Mouse (Mus musculus): ENCODE measurements around the gene Ankrd13d. TPM values are rescaled to one million over a fixed set of nuclear protein-coding genes. Genes with fewer than 3 reads are reported as not detected.

Gene Ankrd13d
- polyA plus RNA-seq (2015; fragmentation: Nextera tagmentation; extraction: Ambion mirVana) = 85.0 and 93.2 TPM in 2 replicates

DNA sequence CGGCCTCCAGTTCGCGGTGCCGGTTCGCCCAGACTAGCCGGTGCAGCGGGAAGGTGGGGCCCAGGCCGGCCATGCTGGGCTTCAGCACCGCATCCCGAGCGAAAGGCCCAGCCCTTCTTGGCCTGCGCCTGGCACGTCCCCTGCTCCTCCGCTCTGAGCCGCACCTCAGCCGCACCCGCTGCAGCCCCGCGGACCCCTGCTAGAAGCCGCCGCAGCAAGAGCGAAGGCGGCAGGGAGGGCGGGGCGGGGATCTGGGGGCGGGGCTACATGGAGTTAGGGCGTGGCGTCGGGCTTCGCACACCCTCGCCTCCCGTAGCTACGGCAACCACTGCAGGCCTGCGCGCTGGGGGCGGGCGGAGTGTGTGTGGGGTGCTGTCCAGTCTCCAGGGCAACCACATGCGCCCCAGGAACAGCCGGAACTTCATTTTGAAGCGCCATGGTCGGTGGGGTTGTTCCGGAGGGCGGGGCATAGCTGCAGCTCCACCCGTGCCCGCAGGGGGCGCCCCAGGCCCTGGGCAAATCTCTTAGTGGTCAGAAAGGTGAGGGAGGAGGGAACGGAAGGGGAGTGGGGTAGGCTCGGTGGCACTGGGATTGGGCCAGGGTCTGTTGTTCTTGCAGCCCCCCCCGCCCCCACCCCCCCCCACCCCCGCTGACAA is at the start of gene Ankrd13d:
Gene Ankrd13d (minus strand): TSS at position 240 of the 656 bp plus-strand sequence.

DNA sequence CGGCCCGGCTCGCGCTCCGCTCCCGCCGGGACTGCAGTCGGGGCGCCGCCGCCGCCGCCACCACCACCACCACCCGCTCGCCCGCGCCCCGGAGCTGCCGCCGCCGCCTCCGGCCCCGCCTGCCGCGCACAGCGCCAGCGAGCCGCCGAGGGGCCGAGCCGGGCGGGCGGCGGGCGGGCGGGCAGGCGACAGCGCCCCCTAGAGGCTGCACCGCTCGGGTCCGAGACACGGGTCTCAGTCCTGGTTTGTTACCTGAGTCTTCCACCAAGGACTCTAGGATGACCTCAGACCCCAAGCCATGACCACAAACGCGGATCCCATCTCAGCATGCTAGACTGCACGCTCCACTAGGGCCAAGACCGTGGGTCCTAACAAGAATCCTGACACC is 23.2 kb upstream of the Ankrd13d start, which contains the start of gene Grk2:
Gene Grk2 (minus strand): TSS at position 33 of the 388 bp plus-strand sequence.

DNA sequence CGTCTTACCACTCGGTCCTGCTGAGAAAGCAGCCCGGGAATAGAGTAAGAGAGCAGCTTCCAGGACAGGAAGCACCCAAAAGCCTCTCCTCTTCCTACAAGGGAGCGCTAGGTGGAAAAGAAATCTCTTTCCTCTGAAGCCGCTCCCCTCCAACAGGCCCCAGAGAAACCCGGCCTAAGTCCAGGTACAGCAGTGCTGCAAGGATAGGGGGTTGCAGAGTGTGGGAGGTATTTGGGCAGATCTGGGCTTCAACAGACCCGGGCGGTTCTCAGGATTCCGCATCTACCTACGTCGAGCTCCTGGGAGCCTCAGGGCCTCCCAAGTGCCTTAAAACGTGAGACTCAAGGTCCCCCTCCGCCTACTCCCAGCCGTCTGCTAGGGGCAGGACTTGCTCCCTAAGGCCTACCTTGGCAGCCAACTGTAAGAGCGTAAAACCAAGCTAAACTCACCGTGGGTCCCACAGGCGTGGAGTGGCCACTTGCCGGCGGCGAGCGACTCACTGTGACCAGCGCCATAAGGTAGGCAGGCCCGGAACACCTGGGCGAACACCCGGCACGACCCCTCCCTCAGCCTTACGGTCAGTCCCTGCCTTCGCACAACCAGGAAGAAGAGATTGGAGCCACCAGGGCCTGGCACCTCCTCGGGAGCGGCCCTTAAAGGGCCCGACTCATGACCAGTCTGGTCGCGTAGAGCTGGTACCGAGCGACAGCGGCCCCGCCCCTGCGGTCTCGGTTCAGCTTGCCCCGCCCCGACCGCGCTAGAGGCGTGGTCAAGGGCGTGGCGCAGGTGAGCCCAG is 14.2 kb downstream of the Ankrd13d start, which contains the start of gene Ssh3:
Gene Ssh3 (minus strand): TSS at position 615 of the 796 bp plus-strand sequence.

DNA sequence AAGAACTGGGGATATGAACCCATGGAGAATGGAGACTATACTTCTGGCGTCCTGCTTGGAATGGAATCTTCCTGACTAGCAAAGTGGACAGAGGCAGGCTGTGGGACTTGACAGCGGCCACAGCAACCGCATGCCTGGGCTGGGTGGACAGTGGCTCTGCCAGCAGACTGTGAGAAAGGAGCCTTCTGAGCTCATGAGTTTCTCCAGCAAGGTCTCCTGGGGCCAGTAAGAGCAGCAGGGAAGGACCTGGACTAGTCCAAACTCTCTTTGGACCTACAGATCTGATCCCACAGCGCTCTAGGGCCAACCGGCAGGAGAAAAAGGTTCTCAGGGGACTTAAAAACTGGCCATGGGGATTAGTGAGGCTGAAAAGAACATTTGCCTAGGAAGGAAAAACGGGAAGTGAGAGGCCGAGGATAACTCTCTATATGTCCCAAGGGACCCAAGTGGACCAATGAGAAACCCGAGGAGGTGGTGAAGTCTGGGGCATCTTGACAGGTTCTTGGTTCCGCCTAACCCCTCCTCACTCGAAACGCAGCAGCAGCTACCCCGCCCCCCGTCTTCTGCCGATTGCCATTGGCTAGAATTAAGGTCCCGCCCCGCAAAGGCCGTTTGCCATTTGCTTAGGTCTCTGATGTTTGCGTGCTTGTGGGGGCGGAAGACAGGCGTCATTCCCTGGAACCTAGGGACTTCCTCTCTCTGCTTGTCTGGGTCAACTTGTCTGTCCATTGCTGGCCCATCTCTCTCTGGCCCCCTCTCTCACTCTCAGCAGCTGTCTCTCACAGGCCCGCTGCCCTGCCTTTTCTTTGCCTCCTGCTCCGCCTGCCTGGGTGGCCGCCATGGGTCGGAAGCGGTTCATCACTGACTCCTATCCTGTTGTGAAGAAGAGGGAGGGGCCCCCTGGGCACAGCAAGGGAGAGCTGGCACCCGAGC is 51.4 kb downstream of the Ankrd13d start, which contains the start of gene Pold4:
Gene Pold4 (plus strand): TSS at position 647 of the 933 bp plus-strand sequence.

Small RNAs within 50 kb of the gene (microRNA-seq; reads per million reads assigned to microRNA genes)
- 0.87 reads per million for gene Mir6985

Other genes starting within 250 kb of the Ankrd13d start
- 590 and 603 TPM in 2 replicates for gene Gstp1, start 245.2 kb downstream of the Ankrd13d start, polyA plus RNA-seq (2015; fragmentation: Nextera tagmentation; extraction: Ambion mirVana)
- gene Gstp2, start 237.1 kb downstream of the Ankrd13d start, polyA plus RNA-seq (2015; fragmentation: Nextera tagmentation; extraction: Ambion mirVana) = 0.48 and 2.7 TPM in 2 replicates
- gene Gstp3, start 223.6 kb downstream of the Ankrd13d start, polyA plus RNA-seq (2015; fragmentation: Nextera tagmentation; extraction: Ambion mirVana) = not detected in 2 replicates
- gene Cabp2, start 201.6 kb downstream of the Ankrd13d start, polyA plus RNA-seq (2015; fragmentation: Nextera tagmentation; extraction: Ambion mirVana) = not detected in 2 replicates
- 74.2 and 77.2 TPM in 2 replicates for gene Cdk2ap2, start 186.0 kb downstream of the Ankrd13d start, polyA plus RNA-seq (2015; fragmentation: Nextera tagmentation; extraction: Ambion mirVana)
- gene Pitpnm1, start 183.1 kb downstream of the Ankrd13d start, polyA plus RNA-seq (2015; fragmentation: Nextera tagmentation; extraction: Ambion mirVana) = 90.8 and 110 TPM in 2 replicates
- gene Aip, start 157.3 kb downstream of the Ankrd13d start, polyA plus RNA-seq (2015; fragmentation: Nextera tagmentation; extraction: Ambion mirVana) = 103 and 106 TPM in 2 replicates
- not detected in 2 replicates for gene Gpr152, start 143.3 kb downstream of the Ankrd13d start, polyA plus RNA-seq (2015; fragmentation: Nextera tagmentation; extraction: Ambion mirVana)
- 0.26 and 0.76 TPM in 2 replicates for gene Cabp4, start 139.1 kb downstream of the Ankrd13d start, polyA plus RNA-seq (2015; fragmentation: Nextera tagmentation; extraction: Ambion mirVana)
- gene Coro1b, start 134.5 kb downstream of the Ankrd13d start, polyA plus RNA-seq (2015; fragmentation: Nextera tagmentation; extraction: Ambion mirVana) = 94.3 and 112 TPM in 2 replicates
- 0.70 TPM in 1 of 2 replicates, not detected in the other for gene Ptprcap, start 129.5 kb downstream of the Ankrd13d start, polyA plus RNA-seq (2015; fragmentation: Nextera tagmentation; extraction: Ambion mirVana)
- gene Rps6kb2, start 119.8 kb downstream of the Ankrd13d start, polyA plus RNA-seq (2015; fragmentation: Nextera tagmentation; extraction: Ambion mirVana) = 41.9 and 53.4 TPM in 2 replicates
- gene Carns1, start 107.7 kb downstream of the Ankrd13d start, polyA plus RNA-seq (2015; fragmentation: Nextera tagmentation; extraction: Ambion mirVana) = 6.2 and 6.6 TPM in 2 replicates
- 1.2 and 1.6 TPM in 2 replicates for gene Tbc1d10c, start 91.9 kb downstream of the Ankrd13d start, polyA plus RNA-seq (2015; fragmentation: Nextera tagmentation; extraction: Ambion mirVana)
- gene Ppp1ca, start 91.1 kb downstream of the Ankrd13d start, polyA plus RNA-seq (2015; fragmentation: Nextera tagmentation; extraction: Ambion mirVana) = 572 and 576 TPM in 2 replicates
- 14.9 and 15.7 TPM in 2 replicates for gene Rad9a, start 81.5 kb downstream of the Ankrd13d start, polyA plus RNA-seq (2015; fragmentation: Nextera tagmentation; extraction: Ambion mirVana)
- gene Clcf1, start 68.9 kb downstream of the Ankrd13d start, polyA plus RNA-seq (2015; fragmentation: Nextera tagmentation; extraction: Ambion mirVana) = 1.2 and 1.3 TPM in 2 replicates
- gene AC109138.7, start 68.8 kb downstream of the Ankrd13d start, polyA plus RNA-seq (2015; fragmentation: Nextera tagmentation; extraction: Ambion mirVana) = not detected in 2 replicates
- 32.9 and 33.0 TPM in 2 replicates for gene Pold4, start 51.2 kb downstream of the Ankrd13d start, polyA plus RNA-seq (2015; fragmentation: Nextera tagmentation; extraction: Ambion mirVana)
- gene Ssh3, start 14.0 kb downstream of the Ankrd13d start, polyA plus RNA-seq (2015; fragmentation: Nextera tagmentation; extraction: Ambion mirVana) = 18.8 and 24.1 TPM in 2 replicates
- gene Grk2, start 23.1 kb upstream of the Ankrd13d start, polyA plus RNA-seq (2015; fragmentation: Nextera tagmentation; extraction: Ambion mirVana) = 37.0 and 46.2 TPM in 2 replicates
- gene Kdm2a, start 115.1 kb upstream of the Ankrd13d start, polyA plus RNA-seq (2015; fragmentation: Nextera tagmentation; extraction: Ambion mirVana) = 21.2 and 22.8 TPM in 2 replicates
- 5.2 and 10.4 TPM in 2 replicates for gene Rhod, start 156.3 kb upstream of the Ankrd13d start, polyA plus RNA-seq (2015; fragmentation: Nextera tagmentation; extraction: Ambion mirVana)
- gene Syt12, start 194.3 kb upstream of the Ankrd13d start, polyA plus RNA-seq (2015; fragmentation: Nextera tagmentation; extraction: Ambion mirVana) = 16.4 and 16.9 TPM in 2 replicates
- not detected in 2 replicates for gene 2010003K11Rik, start 215.4 kb upstream of the Ankrd13d start, polyA plus RNA-seq (2015; fragmentation: Nextera tagmentation; extraction: Ambion mirVana)
- 31.5 and 38.5 TPM in 2 replicates for gene Pcx, start 227.3 kb upstream of the Ankrd13d start, polyA plus RNA-seq (2015; fragmentation: Nextera tagmentation; extraction: Ambion mirVana)

Measured in neural tube, postnatal 0 days (tissue).